Mouse (Mus musculus) liver, embryonic 12.5 days (tissue): ENCODE data around the gene Cyp19a1. TPM values are rescaled to one million over a fixed set of nuclear protein-coding genes. Genes with fewer than 3 reads are reported as not detected.
A peak's percentile ranks its signal among the peaks of the same experiment; 100 is the strongest.

Source experiments
- ATAC-seq: fragments of 200-750 bp; cut with Nextera tagmentation; 2 replicates; pipeline ENCODE4 v1.8.0; 2017; ENCODE audit warnings: moderate number of reproducible peaks, mild to moderate bottlenecking, moderate library complexity
- H3K27ac ChIP-seq: fragments of 300-500 bp; sonication (generic); 2 replicates; pipeline ENCODE4 v1.5.1; 2016; ENCODE audit warnings: mild to moderate bottlenecking
- H3K27me3 ChIP-seq: fragments of 300-500 bp; sonication (generic); replicated peaks from 2 replicates; pipeline ENCODE4 v1.6.1; 2016; ENCODE audit warnings: mild to moderate bottlenecking, moderate library complexity
- H3K36me3 ChIP-seq: fragments of 300-500 bp; sonication (generic); 2 replicates; pipeline ENCODE4 v1.6.1; 2016; ENCODE audit warnings: mild to moderate bottlenecking, moderate library complexity
- H3K4me1 ChIP-seq: fragments of 300-500 bp; sonication (generic); 2 replicates; pipeline ENCODE4 v1.6.1; 2016
- H3K4me2 ChIP-seq: fragments of 300-500 bp; sonication (generic); 2 replicates; pipeline ENCODE4 v1.6.1; 2016; ENCODE audit warnings: mild to moderate bottlenecking, moderate library complexity
- H3K4me3 ChIP-seq: fragments of 300-500 bp; sonication (generic); 2 replicates; pipeline ENCODE4 v1.5.1; 2016; ENCODE audit warnings: mild to moderate bottlenecking, moderate library complexity
- H3K9ac ChIP-seq: fragments of 300-500 bp; sonication (generic); 2 replicates; pipeline ENCODE4 v1.6.1; 2016; ENCODE audit warnings: mild to moderate bottlenecking, moderate library complexity
- H3K9me3 ChIP-seq: fragments of 300-500 bp; sonication (generic); replicated peaks from 2 replicates; pipeline ENCODE4 v1.6.1; 2016; ENCODE audit warnings: mild to moderate bottlenecking, moderate library complexity
- WGBS: fragments of 180-500 bp; shearing (Covaris S2); methylation state at CpG from one replicate; pipeline ENCODE4 v1.1.7; 2016; ENCODE audit not compliant: insufficient replicate concordance; 5-methylcytosine and 5-hydroxymethylcytosine counted together
- polyA plus RNA-seq: library from polyadenylated mRNA; unstranded; fragments of >200 nt; fragmentation: Nextera tagmentation; extraction: Ambion mirVana; gene quantifications from 2 replicates; pipeline ENCODE4 v1.2.1, GENCODE M21; 2016

Cyp19a1 gene
- not detected in 2 replicates for polyA plus RNA-seq

DNA sequence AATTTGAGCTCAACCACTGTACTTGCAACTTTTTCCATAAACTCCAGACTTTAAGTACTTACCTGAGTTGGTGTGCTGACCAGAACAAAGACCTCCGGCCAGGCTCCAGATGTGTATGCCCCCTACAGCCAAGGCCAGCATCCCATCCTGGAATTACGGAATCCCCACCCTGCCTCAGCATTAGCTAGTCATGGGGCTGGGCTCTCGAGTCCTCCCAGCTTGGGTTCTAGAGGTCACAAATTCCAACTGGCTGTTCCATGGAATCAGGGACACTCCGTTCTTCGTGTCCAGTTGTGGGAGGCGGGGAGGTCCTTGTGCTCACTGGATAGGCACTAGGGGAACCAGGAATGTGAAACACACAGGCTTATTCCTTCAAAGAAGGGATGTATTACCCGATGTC is at the start of gene Cyp19a1:
TSS of gene Cyp19a1 (minus strand) at position 101 of the 400 bp plus-strand sequence.
- no peak within 1 kb of the TSS for H3K4me3 ChIP-seq
- no peak for ATAC-seq
- H3K27ac ChIP-seq: no peak within 1 kb of the TSS
- 59% methylated on average over 7 of the region's 7 CpGs for WGBS
- no peaks in the 10 kb centered on the region for H3K27me3 ChIP-seq
- no peak within 1 kb of the TSS for H3K9ac ChIP-seq
- no peak within 1 kb of the TSS for H3K4me2 ChIP-seq
- H3K36me3 ChIP-seq: no peaks in the 10 kb centered on the region
- no peaks in the 10 kb centered on the region for H3K4me1 ChIP-seq
- no peaks in the 10 kb centered on the region for H3K9me3 ChIP-seq

DNA sequence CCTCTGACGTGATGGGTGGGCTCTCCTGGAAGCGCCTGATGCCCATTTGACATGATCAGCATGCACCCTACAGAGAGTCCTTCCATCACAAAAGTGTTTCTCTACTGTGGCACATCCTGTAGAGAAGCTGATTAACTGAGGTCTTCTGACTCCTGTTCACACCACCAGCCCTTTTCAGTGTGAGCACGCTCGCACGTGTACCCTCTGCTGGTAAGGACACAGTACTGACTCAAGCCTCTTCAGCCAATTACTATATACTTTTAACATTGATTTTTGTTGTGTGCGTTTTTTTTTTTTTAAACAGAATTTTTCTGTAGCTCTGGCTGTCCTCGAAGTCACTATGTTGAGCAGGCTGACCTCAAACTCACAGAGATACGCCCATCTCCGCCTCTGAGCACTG is 48.5 kb upstream of the Cyp19a1 start:
- no peak overlapping the region for H3K4me2 ChIP-seq
- no peaks in the 10 kb centered on the region for H3K9me3 ChIP-seq
- no peak for ATAC-seq
- WGBS: 64% methylated on average over 9 of the region's 9 CpGs
- no peak overlapping the region for H3K9ac ChIP-seq
- no peaks in the 10 kb centered on the region for H3K4me1 ChIP-seq
- no peak overlapping the region for H3K27ac ChIP-seq
- H3K36me3 ChIP-seq: no peaks in the 10 kb centered on the region
- no peaks in the 10 kb centered on the region for H3K27me3 ChIP-seq
- no peak overlapping the region for H3K4me3 ChIP-seq

DNA sequence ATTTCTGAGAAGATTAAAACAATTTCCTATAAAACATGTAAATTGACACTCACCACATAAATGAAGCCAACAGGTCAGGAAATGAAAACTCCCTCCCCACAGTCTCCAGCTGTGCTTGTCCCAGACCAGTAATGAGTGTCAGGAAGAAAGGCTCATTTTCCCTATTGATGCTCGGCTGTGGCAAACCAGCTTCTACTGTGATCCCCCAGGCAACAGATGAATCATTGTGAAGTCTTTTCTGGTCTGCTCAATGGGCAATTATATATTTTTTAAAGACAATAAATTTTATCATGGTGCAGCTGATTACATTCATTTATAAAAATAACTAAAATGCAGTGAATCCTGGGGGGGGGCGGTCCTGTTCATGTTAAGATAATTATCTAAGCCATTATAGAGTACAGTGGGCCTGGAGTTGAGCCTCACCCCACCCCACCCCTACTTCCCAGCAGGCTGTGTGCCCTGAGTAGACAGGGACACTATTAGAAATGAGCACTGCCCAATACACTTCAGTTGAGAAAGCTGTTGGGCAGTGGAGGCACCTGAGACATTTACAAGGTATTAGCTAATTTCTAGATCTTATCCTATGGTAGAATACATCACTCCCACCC is 40.9 kb upstream of the Cyp19a1 start:
- ATAC-seq: no peak
- WGBS: 62% methylated on average over 2 of the region's 2 CpGs
- H3K4me2 ChIP-seq: no peak overlapping the region
- no peak overlapping the region for H3K4me3 ChIP-seq
- H3K27ac ChIP-seq: no peak overlapping the region
- no peak overlapping the region for H3K9ac ChIP-seq
- no peaks in the 10 kb centered on the region for H3K27me3 ChIP-seq
- no peaks in the 10 kb centered on the region for H3K36me3 ChIP-seq
- no peaks in the 10 kb centered on the region for H3K4me1 ChIP-seq
- no peaks in the 10 kb centered on the region for H3K9me3 ChIP-seq

DNA sequence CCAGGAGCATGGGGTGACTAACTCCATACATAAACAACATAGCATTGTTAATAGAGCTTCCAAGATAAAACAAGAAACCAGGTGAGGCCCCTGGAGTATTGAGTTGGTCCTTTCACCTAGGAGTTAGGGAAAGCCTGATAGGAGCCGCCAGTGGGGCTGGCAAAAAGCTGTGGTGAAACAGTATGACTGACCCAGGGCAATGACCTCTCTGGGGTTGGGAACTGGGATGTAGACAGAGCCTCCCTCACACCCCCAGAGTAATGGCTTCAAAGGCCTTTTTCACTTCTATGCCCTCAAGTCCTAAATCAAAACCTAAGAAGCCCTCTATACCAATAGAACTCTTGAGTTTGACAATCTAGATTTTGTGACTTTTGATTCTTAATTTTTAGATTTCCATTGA is 40.3 kb upstream of the Cyp19a1 start:
- H3K27me3 ChIP-seq: no peaks in the 10 kb centered on the region
- no peak overlapping the region for H3K9ac ChIP-seq
- no peak for ATAC-seq
- H3K4me2 ChIP-seq: no peak overlapping the region
- no peaks in the 10 kb centered on the region for H3K4me1 ChIP-seq
- H3K36me3 ChIP-seq: no peaks in the 10 kb centered on the region
- 60% methylated on average over 1 of the region's 1 CpGs for WGBS
- no peak overlapping the region for H3K27ac ChIP-seq
- H3K4me3 ChIP-seq: no peak overlapping the region
- no peaks in the 10 kb centered on the region for H3K9me3 ChIP-seq

DNA sequence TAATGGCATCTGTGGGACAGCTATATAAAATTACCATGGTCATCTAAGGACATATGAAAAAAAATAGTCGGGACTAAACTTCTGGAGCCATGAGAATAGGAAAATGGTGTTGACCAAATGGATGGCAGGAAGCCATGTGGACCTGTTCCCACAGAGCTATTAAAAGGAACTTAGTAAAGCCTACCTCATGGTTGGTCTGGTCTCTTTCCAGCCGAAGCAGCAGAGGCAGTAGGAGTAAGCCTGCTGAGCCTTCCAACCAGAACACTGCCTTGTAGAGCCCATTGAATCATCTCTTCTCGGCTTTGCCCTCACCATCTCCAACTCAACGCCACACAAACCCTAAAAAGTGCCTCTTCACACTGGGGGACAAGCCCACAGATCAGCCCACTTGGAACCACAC is 33.3 kb upstream of the Cyp19a1 start:
- Histone ChIP-seq H3K36me3 (no peaks in the 10 kb centered on the region), H3K4me2 (no peak overlapping the region), H3K9me3 (no peaks in the 10 kb centered on the region), H3K27me3 (no peaks in the 10 kb centered on the region), H3K9ac (no peak overlapping the region), H3K4me3 (no peak overlapping the region), H3K4me1 (no peaks in the 10 kb centered on the region), H3K27ac (no peak overlapping the region)
- WGBS: 51% methylated on average over 4 of the region's 4 CpGs
- no peak for ATAC-seq

DNA sequence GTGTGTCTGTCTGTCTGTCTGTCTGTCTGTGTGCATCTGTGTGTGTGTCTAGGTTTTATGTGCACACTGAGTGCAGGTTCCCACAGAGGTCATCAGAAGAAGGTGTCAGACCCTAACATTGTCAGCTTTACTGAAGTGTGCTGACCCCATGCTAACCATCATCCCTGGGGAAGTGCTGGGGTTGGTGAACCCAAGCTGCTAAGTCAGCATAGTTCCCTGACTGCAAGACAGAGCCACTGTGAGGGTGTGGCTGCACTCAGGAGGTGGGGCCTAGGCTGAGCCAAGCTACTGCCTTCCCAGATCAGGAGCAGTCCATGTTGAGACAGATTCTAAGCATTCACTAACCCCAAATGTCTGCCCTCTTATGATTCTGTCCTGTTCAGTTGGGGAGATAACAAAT is 31.9 kb upstream of the Cyp19a1 start:
- ATAC-seq: no peak

DNA sequence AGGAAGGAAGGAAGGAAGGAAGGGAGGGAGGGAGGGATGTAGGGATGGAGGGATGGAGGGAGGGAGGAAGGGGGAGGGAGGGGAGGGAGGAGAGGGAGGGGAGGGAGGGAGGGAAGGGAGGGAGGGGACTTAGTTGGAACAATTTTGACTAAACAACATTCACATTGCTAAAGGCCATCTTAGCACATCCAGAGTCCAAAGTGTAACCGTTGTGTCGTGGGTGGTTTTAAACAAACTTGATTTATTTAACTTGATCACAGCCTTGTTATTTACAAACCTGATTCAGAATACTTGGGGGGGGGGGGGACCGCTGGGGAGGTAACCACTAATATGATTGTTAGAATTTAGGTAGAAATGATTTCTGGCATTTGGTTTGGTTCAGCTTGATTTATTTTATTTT is 31.5 kb upstream of the Cyp19a1 start:
- Histone ChIP-seq H3K4me1 (no peaks in the 10 kb centered on the region), H3K4me2 (no peak overlapping the region), H3K9ac (no peak overlapping the region), H3K27ac (no peak overlapping the region), H3K27me3 (no peaks in the 10 kb centered on the region), H3K36me3 (no peaks in the 10 kb centered on the region), H3K9me3 (no peaks in the 10 kb centered on the region), H3K4me3 (no peak overlapping the region)
- ATAC-seq: no peak
- 58% methylated on average over 3 of the region's 3 CpGs for WGBS

More for the DNA sequence above, 31.9 kb upstream of the Cyp19a1 start:
- H3K27ac ChIP-seq: no peak overlapping the region
- no peak overlapping the region for H3K9ac ChIP-seq
- H3K36me3 ChIP-seq: no peaks in the 10 kb centered on the region
- no peaks in the 10 kb centered on the region for H3K9me3 ChIP-seq
- no peaks in the 10 kb centered on the region for H3K27me3 ChIP-seq
- no peak overlapping the region for H3K4me3 ChIP-seq
- H3K4me2 ChIP-seq: no peak overlapping the region
- no peaks in the 10 kb centered on the region for H3K4me1 ChIP-seq

DNA sequence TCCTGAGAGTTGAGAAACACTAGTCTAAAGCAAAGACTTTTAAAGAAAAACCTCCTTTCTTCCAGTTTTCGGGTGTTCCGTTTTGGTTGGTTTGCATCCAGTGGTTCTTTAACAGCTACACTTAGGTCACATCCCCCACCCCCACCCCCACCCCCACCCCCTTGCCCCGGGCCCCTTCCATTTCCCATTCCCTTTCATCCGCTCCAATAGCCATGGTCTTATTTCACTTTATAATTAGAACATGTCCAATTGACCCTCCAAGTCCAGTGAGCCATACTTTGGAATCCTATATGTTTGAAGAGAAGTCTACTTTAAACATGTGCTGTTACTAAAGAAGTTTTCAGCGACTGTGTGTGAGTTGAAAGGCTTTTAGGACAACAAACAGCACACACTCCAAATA is 19.9 kb upstream of the Cyp19a1 start:
- no peaks in the 10 kb centered on the region for H3K36me3 ChIP-seq
- no peaks in the 10 kb centered on the region for H3K4me1 ChIP-seq
- H3K4me2 ChIP-seq: no peak overlapping the region
- ATAC-seq: no peak
- 43% methylated on average over 5 of the region's 5 CpGs for WGBS
- H3K9me3 ChIP-seq: no peaks in the 10 kb centered on the region
- no peak overlapping the region for H3K4me3 ChIP-seq
- peaks cover 32% of the 10 kb centered on the region for H3K27me3 ChIP-seq
- no peak overlapping the region for H3K9ac ChIP-seq
- H3K27ac ChIP-seq: no peak overlapping the region

DNA sequence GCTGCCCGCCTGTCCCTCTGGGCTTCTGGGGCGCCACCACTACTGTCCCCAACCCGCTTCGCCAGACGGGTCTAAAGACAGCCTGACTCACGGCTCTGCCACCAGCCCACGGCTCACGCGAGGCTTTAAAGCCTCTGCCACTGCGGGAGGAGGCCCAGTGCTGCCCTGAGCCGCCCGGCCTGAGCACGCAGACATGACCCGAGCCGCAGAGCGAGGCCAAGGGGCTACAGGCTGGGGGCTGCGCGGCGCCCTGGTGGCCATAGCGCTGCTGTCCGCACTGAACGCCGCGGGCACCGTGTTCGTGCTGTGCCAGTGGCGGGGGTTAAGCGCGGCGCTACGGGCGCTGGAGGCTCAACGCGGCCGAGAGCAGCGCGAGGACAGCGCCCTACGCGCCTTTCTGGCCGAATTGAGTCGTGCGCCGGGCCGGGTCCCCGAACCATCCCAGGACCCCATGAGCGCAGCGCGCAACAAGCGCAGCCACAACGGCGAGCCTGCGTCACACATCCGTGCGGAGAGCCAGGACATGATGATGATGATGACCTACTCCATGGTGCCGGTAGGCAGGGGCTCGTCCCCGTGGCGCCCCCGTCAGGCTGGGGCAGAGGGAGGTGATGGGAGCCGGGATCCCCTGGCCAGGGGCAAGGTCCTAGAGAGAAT is 18.5 kb upstream of the Cyp19a1 start, which contains the start of gene Gldn:
TSS of gene Gldn (plus strand) at position 156 of the 657 bp plus-strand sequence.
- H3K36me3 ChIP-seq: no peaks in the 10 kb centered on the region
- WGBS: 7% methylated on average over 61 of the region's 61 CpGs
- H3K4me2 ChIP-seq: peak within 1 kb of the TSS; percentile 57
- H3K27ac ChIP-seq: no peak within 1 kb of the TSS
- peaks cover 32% of the 10 kb centered on the region for H3K27me3 ChIP-seq
- no peak for ATAC-seq
- H3K4me3 ChIP-seq: peak within 1 kb of the TSS; percentile 27
- H3K9ac ChIP-seq: no peak within 1 kb of the TSS
- H3K9me3 ChIP-seq: no peaks in the 10 kb centered on the region
- H3K4me1 ChIP-seq: no peaks in the 10 kb centered on the region

DNA sequence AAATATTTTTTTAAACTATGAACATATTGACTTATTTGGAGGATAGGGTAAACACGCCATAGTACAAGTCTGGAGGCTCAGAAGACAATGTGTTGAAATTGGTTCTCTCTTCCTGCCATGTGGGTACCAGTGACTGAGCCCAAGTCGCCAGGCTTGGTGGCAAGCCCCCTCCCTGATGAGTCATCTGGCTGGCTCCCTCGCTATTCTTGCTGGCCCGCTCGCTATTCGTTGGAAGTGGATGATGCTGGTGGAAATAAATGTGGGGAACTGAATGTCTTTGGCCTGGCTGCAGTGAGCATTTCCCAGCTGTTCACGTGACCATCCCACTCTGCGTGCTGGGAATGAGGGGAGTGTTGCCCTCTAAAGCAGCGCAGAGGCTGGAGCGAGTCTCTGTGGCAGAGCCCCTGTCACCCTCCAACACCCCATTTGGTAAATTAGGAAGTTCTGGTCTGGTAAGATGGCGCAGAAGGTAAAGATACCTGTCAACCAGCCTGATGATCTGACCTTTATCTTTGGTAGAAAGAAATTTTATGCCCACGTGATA is 11.2 kb upstream of the Cyp19a1 start:
- H3K27me3 ChIP-seq: 0 out of 2 replicates have a peak, but pooled peaks cover 3% of the 10 kb centered on the region
- no peak for ATAC-seq

DNA sequence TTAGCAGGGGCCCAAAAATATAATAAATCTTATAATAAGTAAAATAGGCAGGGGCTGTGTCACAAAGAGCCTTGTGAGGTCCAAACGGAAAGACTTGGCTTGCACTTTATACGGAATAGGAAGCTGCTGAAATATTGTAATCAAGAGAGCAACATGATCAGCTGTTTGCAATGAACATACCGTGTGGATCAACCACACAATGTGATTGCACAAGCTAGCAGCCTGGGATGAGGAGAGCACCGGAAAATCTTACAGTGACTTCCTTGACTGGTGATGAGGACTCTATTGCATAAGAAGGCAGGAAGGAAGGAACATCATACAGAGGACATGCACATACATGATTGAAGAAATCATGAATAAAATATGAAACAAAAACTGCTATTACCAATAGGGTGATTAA is 7.4 kb upstream of the Cyp19a1 start:
- 71% methylated on average over 4 of the region's 4 CpGs for WGBS
- Histone ChIP-seq H3K4me2 (no peak overlapping the region), H3K4me3 (no peak overlapping the region), H3K4me1 (no peaks in the 10 kb centered on the region), H3K27me3 (no peaks in the 10 kb centered on the region), H3K36me3 (no peaks in the 10 kb centered on the region), H3K9me3 (no peaks in the 10 kb centered on the region), H3K27ac (no peak overlapping the region), H3K9ac (no peak overlapping the region)
- ATAC-seq: no peak

More for the DNA sequence above, 11.2 kb upstream of the Cyp19a1 start:
- Histone ChIP-seq H3K9ac (no peak overlapping the region), H3K4me3 (no peak overlapping the region), H3K4me1 (no peaks in the 10 kb centered on the region), H3K27ac (no peak overlapping the region), H3K36me3 (no peaks in the 10 kb centered on the region), H3K4me2 (no peak overlapping the region), H3K9me3 (no peaks in the 10 kb centered on the region)
- WGBS: 64% methylated on average over 12 of the region's 12 CpGs

DNA sequence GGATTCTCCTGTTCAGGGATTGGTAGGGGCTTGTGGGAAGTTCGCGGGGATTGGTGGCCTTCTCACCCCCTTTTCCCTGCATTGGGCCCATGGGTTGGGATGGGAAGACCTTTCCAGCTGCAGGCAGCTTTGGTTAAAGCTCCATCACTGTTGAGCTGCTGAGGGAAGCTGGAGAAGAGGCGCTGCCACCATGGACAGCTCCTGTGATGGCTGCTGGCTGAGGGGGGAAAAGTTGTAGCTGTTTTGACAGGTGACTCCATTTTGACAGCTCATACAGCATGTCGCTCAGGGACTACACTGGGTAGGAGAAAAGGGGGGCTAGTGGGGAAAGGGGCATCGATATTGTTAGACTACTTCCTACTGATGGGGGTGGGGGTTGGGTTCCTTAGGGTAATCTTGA is 3.0 kb upstream of the Cyp19a1 start:
- Histone ChIP-seq H3K27ac (no peak overlapping the region), H3K4me1 (no peaks in the 10 kb centered on the region), H3K27me3 (no peaks in the 10 kb centered on the region), H3K36me3 (no peaks in the 10 kb centered on the region), H3K4me3 (no peak overlapping the region), H3K9me3 (no peaks in the 10 kb centered on the region), H3K4me2 (no peak overlapping the region), H3K9ac (no peak overlapping the region)
- no peak for ATAC-seq
- WGBS: 21% methylated on average over 5 of the region's 5 CpGs
